Mouse (Mus musculus): ENCODE results near the gene Eif4ebp2. TPM values are rescaled to one million over a fixed set of nuclear protein-coding genes. Genes with fewer than 3 reads are reported as not detected.

The Eif4ebp2 gene
- polyA plus RNA-seq (2015; fragmentation: Nextera tagmentation; extraction: Ambion mirVana), result 69.3 and 71.4 TPM in 2 replicates

DNA sequence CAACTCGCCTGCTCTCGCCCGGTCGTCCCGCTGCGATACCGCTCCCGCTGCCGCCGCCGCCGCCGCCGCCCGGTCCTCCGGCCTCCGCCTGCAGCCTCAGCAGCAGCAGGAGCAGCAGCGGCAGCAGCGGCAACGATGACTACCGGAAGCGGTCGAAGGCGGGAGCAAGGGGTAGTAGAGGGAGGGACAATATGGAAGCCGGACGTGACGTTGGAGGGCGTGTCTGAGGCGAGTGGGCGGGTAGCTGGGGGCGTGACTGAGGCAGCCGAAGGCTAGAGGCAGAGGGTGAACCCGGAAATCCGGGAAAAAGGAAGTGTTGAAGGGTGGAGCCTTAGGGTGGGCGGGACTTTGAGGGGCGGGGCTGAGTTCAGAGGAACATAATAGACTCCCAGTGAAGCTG is at the start of gene Eif4ebp2:
Gene Eif4ebp2, minus strand, starts transcription at position 17 of the 400 bp plus-strand sequence.
- Histone ChIP-seq H3K27me3 (no peaks in the 10 kb centered on the region), H3K27ac (peak within 1 kb of the TSS; percentile 79), H3K4me2 (peak within 1 kb of the TSS; percentile 85), H3K9ac (peak within 1 kb of the TSS; percentile 84), H3K4me1 (peaks cover 30% of the 10 kb centered on the region), H3K9me3 (no peaks in the 10 kb centered on the region), H3K4me3 (peak within 1 kb of the TSS; percentile 93), H3K36me3 (peaks cover 3% of the 10 kb centered on the region; the same call in 1 of the 2 replicates)
- ATAC-seq (ENCODE audit: borderline replicate concordance, extremely low read depth, low FRiP score, low TSS enrichment), result peak; percentile 99
- WGBS, result under 1% methylated on average over 35 of the region's 36 CpGs

DNA sequence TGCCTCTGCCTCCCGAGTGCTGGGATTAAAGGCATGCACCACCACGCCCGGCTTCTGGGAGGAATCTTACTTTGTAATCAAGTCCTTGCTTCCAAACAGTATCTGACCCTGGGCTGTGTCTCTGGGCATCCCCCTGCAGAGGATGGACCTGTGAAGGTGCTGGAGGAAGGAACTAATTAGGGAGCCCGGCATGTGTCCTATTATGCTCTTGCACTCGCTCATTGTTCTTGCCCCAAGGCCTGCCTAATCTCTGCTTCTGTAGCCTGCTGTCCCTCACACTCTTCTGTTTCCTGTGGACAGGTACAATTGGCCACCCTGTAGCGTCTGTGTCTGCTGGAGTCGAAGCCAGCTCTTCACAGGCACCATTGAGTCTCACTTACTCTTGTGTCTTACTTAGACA is 48.3 kb upstream of the Eif4ebp2 start:
- peaks cover 7% of the 10 kb centered on the region; the same call in 1 of the 2 replicates for H3K4me1 ChIP-seq
- no peaks in the 10 kb centered on the region for H3K36me3 ChIP-seq
- H3K9me3 ChIP-seq, result no peaks in the 10 kb centered on the region
- H3K27me3 ChIP-seq, result no peaks in the 10 kb centered on the region
- H3K4me2 ChIP-seq, result no peak overlapping the region
- WGBS, result 73% methylated on average over 7 of the region's 7 CpGs
- no peak overlapping the region for H3K27ac ChIP-seq
- no peak overlapping the region for H3K4me3 ChIP-seq
- ATAC-seq (ENCODE audit: borderline replicate concordance, extremely low read depth, low FRiP score, low TSS enrichment), result no peak
- no peak overlapping the region for H3K9ac ChIP-seq

GRCm38 (mm10) chr10:61499505-61500466 is 47.3 kb upstream of the Eif4ebp2 start:
- H3K27ac ChIP-seq, result no peak overlapping the region
- no peak overlapping the region for H3K4me2 ChIP-seq
- no peak overlapping the region for H3K4me3 ChIP-seq
- no peaks in the 10 kb centered on the region for H3K9me3 ChIP-seq
- H3K27me3 ChIP-seq, result no peaks in the 10 kb centered on the region
- H3K9ac ChIP-seq, result no peak overlapping the region
- no peak for ATAC-seq (ENCODE audit: borderline replicate concordance, extremely low read depth, low FRiP score, low TSS enrichment)
- 80% methylated on average over 20 of the region's 20 CpGs for WGBS
- peaks cover 7% of the 10 kb centered on the region; the same call in 1 of the 2 replicates for H3K4me1 ChIP-seq
- H3K36me3 ChIP-seq, result no peaks in the 10 kb centered on the region

GRCm38 (mm10) chr10:61496231-61496630 is 43.8 kb upstream of the Eif4ebp2 start:
- no peak overlapping the region for H3K4me2 ChIP-seq
- no peak overlapping the region for H3K9ac ChIP-seq
- H3K27ac ChIP-seq, result no peak overlapping the region
- 44% methylated on average over 9 of the region's 9 CpGs for WGBS
- ATAC-seq (ENCODE audit: borderline replicate concordance, extremely low read depth, low FRiP score, low TSS enrichment), result no peak
- no peak overlapping the region for H3K4me3 ChIP-seq
- peaks cover 11% of the 10 kb centered on the region; the same call in 1 of the 2 replicates for H3K4me1 ChIP-seq
- no peaks in the 10 kb centered on the region for H3K36me3 ChIP-seq
- no peaks in the 10 kb centered on the region for H3K27me3 ChIP-seq
- no peaks in the 10 kb centered on the region for H3K9me3 ChIP-seq

DNA sequence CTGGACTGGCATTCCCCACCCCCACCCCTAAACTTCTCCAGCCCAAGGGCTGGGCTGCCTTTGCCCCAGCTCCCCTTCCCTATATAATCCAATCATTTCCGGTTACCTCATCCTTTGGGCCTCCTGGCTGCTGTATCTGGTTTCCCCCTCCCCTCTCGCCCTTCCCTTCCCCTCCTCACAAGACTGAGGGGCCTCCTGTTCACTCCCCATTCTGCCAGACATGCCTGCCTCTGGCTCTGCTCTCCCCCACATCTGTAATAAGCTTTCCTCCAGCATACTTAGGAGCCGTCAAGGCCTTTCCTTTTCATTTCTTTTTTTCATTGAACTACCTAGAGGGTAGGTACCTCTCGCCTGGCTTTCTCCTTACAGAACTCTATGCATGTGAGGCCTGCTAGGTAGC is 43.0 kb upstream of the Eif4ebp2 start:
- no peak overlapping the region for H3K27ac ChIP-seq
- peaks cover 11% of the 10 kb centered on the region; the same call in 1 of the 2 replicates for H3K4me1 ChIP-seq
- H3K4me3 ChIP-seq, result no peak overlapping the region
- no peaks in the 10 kb centered on the region for H3K36me3 ChIP-seq
- H3K9ac ChIP-seq, result no peak overlapping the region
- H3K27me3 ChIP-seq, result no peaks in the 10 kb centered on the region
- H3K4me2 ChIP-seq, result no peak overlapping the region
- no peaks in the 10 kb centered on the region for H3K9me3 ChIP-seq
- ATAC-seq (ENCODE audit: borderline replicate concordance, extremely low read depth, low FRiP score, low TSS enrichment), result no peak
- 40% methylated on average over 4 of the region's 4 CpGs for WGBS

- WGBS, result 12% methylated on average over 11 of the region's 11 CpGs
- Histone ChIP-seq H3K27me3 (no peaks in the 10 kb centered on the region), H3K9me3 (no peaks in the 10 kb centered on the region), H3K36me3 (no peaks in the 10 kb centered on the region), H3K4me3 (no peak overlapping the region), H3K9ac (no peak overlapping the region), H3K27ac (no peak overlapping the region), H3K4me1 (peaks cover 11% of the 10 kb centered on the region; the same call in 1 of the 2 replicates), H3K4me2 (no peak overlapping the region)
- peak; percentile 53 for ATAC-seq (ENCODE audit: borderline replicate concordance, extremely low read depth, low FRiP score, low TSS enrichment)
These were observed 39.6 kb upstream of the Eif4ebp2 start for GRCm38 (mm10) chr10:61492040-61492439.

- H3K4me3 ChIP-seq, result no peak overlapping the region
- no peak overlapping the region for H3K4me2 ChIP-seq
- H3K27me3 ChIP-seq, result no peaks in the 10 kb centered on the region
- peaks cover 11% of the 10 kb centered on the region; the same call in 1 of the 2 replicates for H3K4me1 ChIP-seq
- no peak overlapping the region for H3K9ac ChIP-seq
- H3K9me3 ChIP-seq, result no peaks in the 10 kb centered on the region
- H3K36me3 ChIP-seq, result no peaks in the 10 kb centered on the region
- H3K27ac ChIP-seq, result no peak overlapping the region
- no peak for ATAC-seq (ENCODE audit: borderline replicate concordance, extremely low read depth, low FRiP score, low TSS enrichment)
- 30% methylated on average over 8 of the region's 8 CpGs for WGBS
These were observed 39.1 kb upstream of the Eif4ebp2 start for GRCm38 (mm10) chr10:61491573-61491972.

DNA sequence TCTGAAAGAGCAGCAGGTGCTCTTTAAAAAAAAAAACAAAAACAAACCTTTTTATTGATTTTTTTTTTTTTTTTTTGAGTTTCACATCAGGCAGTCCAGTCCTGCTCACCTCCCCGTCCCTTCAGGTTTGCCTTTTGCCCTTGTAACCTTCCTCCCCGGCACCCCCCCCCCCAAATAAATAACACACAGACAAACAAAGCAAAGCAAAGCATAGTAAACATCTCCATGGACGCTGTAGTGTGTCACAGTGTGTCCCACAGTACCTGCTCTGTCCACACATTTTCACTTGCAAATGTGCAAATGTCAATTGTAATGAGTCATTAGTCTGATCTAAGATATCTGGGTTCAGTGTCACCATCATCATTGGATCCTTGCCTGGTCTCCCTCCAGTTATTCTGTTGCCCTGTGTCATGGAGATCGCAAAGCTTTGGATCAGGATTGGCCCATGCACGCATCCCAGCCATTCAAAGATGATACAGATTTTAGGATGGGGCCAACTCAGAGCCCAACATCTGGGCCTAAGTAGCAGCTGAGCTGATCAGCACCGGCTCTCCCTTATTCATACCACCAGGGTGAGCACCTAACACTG is 36.2 kb upstream of the Eif4ebp2 start:
- H3K27me3 ChIP-seq, result no peaks in the 10 kb centered on the region
- H3K27ac ChIP-seq, result no peak overlapping the region
- no peak for ATAC-seq (ENCODE audit: borderline replicate concordance, extremely low read depth, low FRiP score, low TSS enrichment)
- 81% methylated on average over 6 of the region's 6 CpGs for WGBS
- 0 out of 2 replicates have a peak, but pooled peaks cover 4% of the 10 kb centered on the region for H3K4me1 ChIP-seq
- no peaks in the 10 kb centered on the region for H3K9me3 ChIP-seq
- H3K9ac ChIP-seq, result no peak overlapping the region
- no peak overlapping the region for H3K4me2 ChIP-seq
- H3K36me3 ChIP-seq, result no peaks in the 10 kb centered on the region
- no peak overlapping the region for H3K4me3 ChIP-seq

DNA sequence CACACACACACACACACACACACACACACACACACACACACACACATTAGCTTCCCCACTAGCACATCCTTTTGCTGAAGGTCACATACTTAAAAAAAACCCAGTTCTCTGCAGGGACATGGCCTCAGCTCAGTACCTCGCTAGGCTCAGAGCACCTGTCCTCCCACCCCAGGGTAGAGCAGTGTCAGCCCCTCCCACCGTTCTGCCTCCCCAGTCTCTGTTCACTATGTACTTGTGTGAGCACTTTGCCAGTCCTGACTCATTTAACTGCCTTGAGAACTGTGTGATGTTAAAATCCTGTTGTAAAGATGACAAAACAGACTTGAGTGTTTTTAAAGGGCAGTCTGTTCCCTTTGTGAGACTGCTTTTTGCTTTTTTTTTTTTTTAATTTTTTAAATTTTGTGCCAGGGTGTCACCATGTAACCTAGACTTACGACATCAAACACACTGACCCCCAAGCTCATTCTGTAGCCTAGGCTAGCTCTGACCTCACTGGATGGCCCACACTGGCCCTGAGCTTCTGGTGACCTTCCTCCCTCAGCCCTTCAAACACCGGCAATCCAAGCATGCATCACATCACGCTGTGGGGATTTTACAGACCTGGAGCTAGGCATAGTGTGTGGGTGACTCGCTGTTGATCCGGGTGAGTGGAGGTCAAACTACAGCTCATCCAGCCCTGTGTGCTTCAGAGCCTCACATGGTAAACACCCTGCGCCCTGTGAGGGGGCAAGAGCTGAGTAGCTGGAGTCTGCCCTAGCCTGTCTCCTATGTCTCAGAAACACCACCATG is 34.3 kb upstream of the Eif4ebp2 start:
- H3K27ac ChIP-seq, result no peak overlapping the region
- no peak for ATAC-seq (ENCODE audit: borderline replicate concordance, extremely low read depth, low FRiP score, low TSS enrichment)
- no peaks in the 10 kb centered on the region for H3K9me3 ChIP-seq
- no peak overlapping the region for H3K4me3 ChIP-seq
- H3K27me3 ChIP-seq, result no peaks in the 10 kb centered on the region
- 78% methylated on average over 8 of the region's 8 CpGs for WGBS
- 0 out of 2 replicates have a peak, but pooled peaks cover under 1% of the 10 kb centered on the region for H3K4me1 ChIP-seq
- H3K9ac ChIP-seq, result no peak overlapping the region
- H3K36me3 ChIP-seq, result no peaks in the 10 kb centered on the region
- H3K4me2 ChIP-seq, result no peak overlapping the region

GRCm38 (mm10) chr10:61484801-61485200 is 32.3 kb upstream of the Eif4ebp2 start:
- no peaks in the 10 kb centered on the region for H3K27me3 ChIP-seq
- no peaks in the 10 kb centered on the region for H3K9me3 ChIP-seq
- H3K4me3 ChIP-seq, result no peak overlapping the region
- H3K4me1 ChIP-seq, result no peaks in the 10 kb centered on the region
- no peak overlapping the region for H3K4me2 ChIP-seq
- H3K9ac ChIP-seq, result no peak overlapping the region
- no peak for ATAC-seq (ENCODE audit: borderline replicate concordance, extremely low read depth, low FRiP score, low TSS enrichment)
- WGBS, result 69% methylated on average over 11 of the region's 11 CpGs
- no peak overlapping the region for H3K27ac ChIP-seq
- no peaks in the 10 kb centered on the region for H3K36me3 ChIP-seq

- Histone ChIP-seq H3K4me3 (no peak overlapping the region), H3K9me3 (no peaks in the 10 kb centered on the region), H3K36me3 (no peaks in the 10 kb centered on the region), H3K4me2 (no peak overlapping the region), H3K9ac (no peak overlapping the region), H3K4me1 (no peaks in the 10 kb centered on the region), H3K27me3 (no peaks in the 10 kb centered on the region), H3K27ac (no peak overlapping the region)
- ATAC-seq (ENCODE audit: borderline replicate concordance, extremely low read depth, low FRiP score, low TSS enrichment), result no peak
- 86% methylated on average over 7 of the region's 7 CpGs for WGBS
These were observed 30.3 kb upstream of the Eif4ebp2 start for GRCm38 (mm10) chr10:61482771-61483170.
